Mouse (Mus musculus): ENCODE results near the gene Epha4. TPM values are rescaled to one million over a fixed set of nuclear protein-coding genes. Genes with fewer than 3 reads are reported as not detected.

Gene Epha4
- total and polyA plus RNA-seq, 3 experiments = 25.4 to 45.5 (median 28.4) TPM

DNA sequence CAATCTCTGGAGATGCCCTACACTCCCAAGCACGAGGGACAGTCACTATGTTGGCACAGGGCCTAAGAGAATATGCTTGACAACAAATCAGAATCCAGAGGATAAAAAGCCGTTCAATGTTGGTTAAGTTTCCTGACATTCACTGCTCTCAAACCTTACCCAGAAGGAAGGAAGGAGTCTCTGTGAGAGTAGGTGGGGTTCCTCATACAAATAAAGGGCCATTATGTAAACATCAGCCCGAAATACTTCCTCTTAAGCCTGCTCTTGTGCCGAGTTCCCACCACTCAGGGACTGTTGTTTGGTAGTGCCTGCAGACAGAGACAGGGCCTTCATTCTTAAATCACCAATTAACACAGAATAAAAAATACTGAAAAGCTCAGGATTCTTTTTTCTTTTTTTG lies 72.9 kb downstream of the Epha4 start:
- DNase-seq = no peak
- Histone ChIP-seq H3K79me2 (replicated peaks; ENCODE audit: control insufficient read depth, insufficient read depth, low read length) (peaks cover 2% of the 10 kb centered on the region; the same call in 1 of the 2 replicates), H3K27ac (peak overlapping the region; percentile 57), H3K27me3 (ENCODE audit: control insufficient read depth, insufficient read depth, low read length) (no peaks in the 10 kb centered on the region), H3K4me3 (no peak overlapping the region), H3K4me1 (ENCODE audit: control insufficient read depth, insufficient read depth, low read length) (peaks cover 11% of the 10 kb centered on the region), H3K36me3 (ENCODE audit: control insufficient read depth, insufficient read depth, low read length) (peaks cover 30% of the 10 kb centered on the region), H3K9ac (ENCODE audit: low read depth, low read length) (no peak overlapping the region; the same call in 1 of the 2 replicates)
- WGBS = 26% methylated on average over 4 of the region's 4 CpGs
- TF ChIP-seq POLR2A (IDR thresholded peaks at IDR 0.05; ENCODE audit: insufficient read depth, low read depth, low read length) = peak; percentile 28; the same call in 1 of the 2 replicates
- no peak for TF ChIP-seq CTCF (IDR thresholded peaks at IDR 0.05)
- intact Hi-C loops (cut with DNase I) = loop anchor here (10.0 kb wide), 1 partner anchor 237 kb away; no protein-coding TSS in a partner anchor

DNA sequence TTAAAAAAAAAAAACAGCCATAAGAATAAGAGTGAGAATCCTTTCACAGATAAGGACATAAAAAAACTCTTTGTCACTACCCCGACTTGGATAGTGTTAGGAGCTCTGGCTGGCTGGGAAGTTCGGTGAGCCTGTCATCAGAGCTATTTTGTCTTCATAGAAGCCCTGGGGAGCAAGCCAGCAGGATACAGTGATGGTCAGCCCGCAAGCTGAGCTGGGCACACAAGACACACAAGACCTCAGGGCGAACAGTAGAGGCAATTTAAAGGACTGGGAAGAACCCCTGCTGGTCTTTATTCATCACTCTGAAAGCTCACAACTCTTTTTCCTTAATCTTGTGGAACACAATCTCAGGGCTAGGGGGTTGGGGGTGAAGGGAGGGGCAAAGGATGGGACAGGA lies 73.5 kb downstream of the Epha4 start:
- Histone ChIP-seq H3K9ac (ENCODE audit: low read depth, low read length) (no peak overlapping the region), H3K27me3 (ENCODE audit: control insufficient read depth, insufficient read depth, low read length) (no peaks in the 10 kb centered on the region), H3K4me1 (ENCODE audit: control insufficient read depth, insufficient read depth, low read length) (peaks cover 11% of the 10 kb centered on the region), H3K27ac (peak overlapping the region; percentile 57), H3K4me3 (no peak overlapping the region), H3K79me2 (replicated peaks; ENCODE audit: control insufficient read depth, insufficient read depth, low read length) (peaks cover 2% of the 10 kb centered on the region; the same call in 1 of the 2 replicates), H3K36me3 (ENCODE audit: control insufficient read depth, insufficient read depth, low read length) (peaks cover 30% of the 10 kb centered on the region)
- DNase-seq = no peak
- intact Hi-C loops (cut with DNase I) = loop anchor here (10.0 kb wide), 1 partner anchor 237 kb away; no protein-coding TSS in a partner anchor
- no peak for TF ChIP-seq EP300 (IDR thresholded peaks at IDR 0.05; ENCODE audit: insufficient read depth, low read depth, low read length)
- no peak for TF ChIP-seq CTCF (IDR thresholded peaks at IDR 0.05)
- WGBS = 50% methylated on average over 4 of the region's 4 CpGs

DNA sequence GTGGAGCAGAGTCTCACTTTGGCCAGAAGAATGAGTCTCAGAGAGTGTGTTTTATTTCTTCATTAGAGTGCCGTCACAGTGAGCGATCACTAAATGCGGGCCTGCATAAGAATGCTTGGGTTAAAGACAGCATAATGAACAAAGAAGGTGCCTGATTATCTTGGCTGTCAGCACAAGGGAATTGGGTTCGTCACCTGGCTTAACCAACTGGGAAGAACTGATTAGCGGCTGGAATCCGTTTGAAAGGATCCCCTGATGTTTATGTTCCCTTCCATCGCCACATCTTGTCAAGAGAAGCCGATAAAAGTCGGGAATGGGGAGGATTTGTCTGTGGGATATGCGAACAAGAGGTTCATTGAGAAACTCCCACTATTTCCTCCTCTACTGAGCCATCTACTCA lies 74.4 kb downstream of the Epha4 start:
- H3K4me3 ChIP-seq = no peak overlapping the region
- no peak for DNase-seq
- H3K79me2 ChIP-seq (replicated peaks; ENCODE audit: control insufficient read depth, insufficient read depth, low read length) = peaks cover 2% of the 10 kb centered on the region; the same call in 1 of the 2 replicates
- WGBS = 76% methylated on average over 10 of the region's 10 CpGs
- TF ChIP-seq CTCF (IDR thresholded peaks at IDR 0.05) (no peak), EP300 (IDR thresholded peaks at IDR 0.05; ENCODE audit: insufficient read depth, low read depth, low read length) (no peak), POLR2A (IDR thresholded peaks at IDR 0.05; ENCODE audit: insufficient read depth, low read depth, low read length) (no peak)
- no peak overlapping the region for H3K9ac ChIP-seq (ENCODE audit: low read depth, low read length)
- no peak overlapping the region for H3K27ac ChIP-seq
- H3K4me1 ChIP-seq (ENCODE audit: control insufficient read depth, insufficient read depth, low read length) = peaks cover 10% of the 10 kb centered on the region
- intact Hi-C loops (cut with DNase I) = loop anchor here (10.0 kb wide), 1 partner anchor 236 kb away; no protein-coding TSS in a partner anchor
- peaks cover 30% of the 10 kb centered on the region for H3K36me3 ChIP-seq (ENCODE audit: control insufficient read depth, insufficient read depth, low read length)
- no peaks in the 10 kb centered on the region for H3K27me3 ChIP-seq (ENCODE audit: control insufficient read depth, insufficient read depth, low read length)

DNA sequence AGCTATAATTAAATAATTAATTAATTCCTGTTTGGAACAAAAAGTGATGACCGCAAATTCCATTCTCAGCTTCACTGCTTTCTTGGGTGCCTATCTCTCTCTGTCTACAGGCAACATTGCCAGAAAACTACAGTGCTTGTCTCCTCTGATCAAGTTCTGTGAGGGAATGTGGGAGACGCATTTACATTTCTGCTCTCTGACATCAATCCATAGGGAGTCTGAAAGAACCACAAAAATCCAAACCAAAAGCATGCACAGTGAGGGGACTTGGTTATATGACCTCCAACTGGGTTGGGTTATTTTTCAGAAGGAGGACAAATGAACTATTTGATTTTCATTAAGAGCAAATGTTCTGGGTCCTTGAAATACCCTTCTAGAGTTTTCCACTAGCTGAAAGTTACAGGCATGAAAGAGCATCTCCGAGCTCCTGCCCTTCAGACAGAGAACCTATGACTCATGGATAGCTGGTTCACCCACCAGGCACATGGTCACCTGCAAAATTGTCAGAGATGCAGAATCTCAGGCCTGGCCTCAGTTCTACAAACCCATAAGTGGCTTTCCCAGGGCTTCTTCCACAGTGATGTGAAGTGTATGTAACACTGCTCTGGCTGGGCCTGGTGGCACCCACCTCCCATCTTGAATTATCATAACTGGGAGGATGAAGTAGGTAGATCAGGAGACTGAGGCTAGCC lies 75.4 kb downstream of the Epha4 start:
- Histone ChIP-seq H3K9ac (ENCODE audit: low read depth, low read length) (no peak overlapping the region), H3K27me3 (ENCODE audit: control insufficient read depth, insufficient read depth, low read length) (no peaks in the 10 kb centered on the region), H3K79me2 (replicated peaks; ENCODE audit: control insufficient read depth, insufficient read depth, low read length) (peaks cover 2% of the 10 kb centered on the region; the same call in 1 of the 2 replicates), H3K36me3 (ENCODE audit: control insufficient read depth, insufficient read depth, low read length) (peaks cover 30% of the 10 kb centered on the region), H3K27ac (no peak overlapping the region), H3K4me1 (ENCODE audit: control insufficient read depth, insufficient read depth, low read length) (peaks cover 6% of the 10 kb centered on the region), H3K4me3 (no peak overlapping the region)
- intact Hi-C loops (cut with DNase I) = loop anchor here (5.0 to 10.0 kb wide), 3 partner anchors 67 to 235 kb away; no protein-coding TSS in a partner anchor
- DNase-seq = no peak
- WGBS = 93% methylated on average over 3 of the region's 3 CpGs
- TF ChIP-seq EP300 (IDR thresholded peaks at IDR 0.05; ENCODE audit: insufficient read depth, low read depth, low read length) = no peak
- TF ChIP-seq POLR2A (IDR thresholded peaks at IDR 0.05; ENCODE audit: insufficient read depth, low read depth, low read length) = no peak
- TF ChIP-seq CTCF (IDR thresholded peaks at IDR 0.05) = no peak

DNA sequence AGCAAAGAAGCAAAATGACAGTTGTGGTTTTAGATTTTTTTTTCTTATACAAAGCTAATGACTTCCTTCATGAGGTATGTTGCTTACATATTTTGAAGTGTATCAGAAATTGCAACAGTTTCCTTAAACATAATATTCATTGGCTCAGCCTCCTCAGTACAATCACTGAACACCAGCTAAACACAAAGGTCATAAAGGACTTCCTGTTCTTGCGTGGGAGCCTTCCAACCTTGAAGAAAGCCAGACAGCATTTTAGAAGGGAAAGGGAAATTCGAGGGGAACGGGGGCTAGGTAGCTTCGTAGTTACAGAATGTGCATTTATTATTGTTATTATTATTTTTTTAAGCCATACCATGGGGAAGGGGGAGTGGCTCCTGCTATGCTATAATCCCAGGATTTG lies 76.2 kb downstream of the Epha4 start:
- peaks cover 6% of the 10 kb centered on the region for H3K4me1 ChIP-seq (ENCODE audit: control insufficient read depth, insufficient read depth, low read length)
- WGBS = 37% methylated on average over 4 of the region's 4 CpGs
- H3K79me2 ChIP-seq (replicated peaks; ENCODE audit: control insufficient read depth, insufficient read depth, low read length) = peaks cover 2% of the 10 kb centered on the region; the same call in 1 of the 2 replicates
- no peak overlapping the region for H3K4me3 ChIP-seq
- TF ChIP-seq CTCF (IDR thresholded peaks at IDR 0.05) = no peak
- TF ChIP-seq EP300 (IDR thresholded peaks at IDR 0.05; ENCODE audit: insufficient read depth, low read depth, low read length) = no peak
- no peak for TF ChIP-seq POLR2A (IDR thresholded peaks at IDR 0.05; ENCODE audit: insufficient read depth, low read depth, low read length)
- H3K9ac ChIP-seq (ENCODE audit: low read depth, low read length) = no peak overlapping the region
- intact Hi-C loops (cut with DNase I) = loop anchor here (5.0 kb wide), 2 partner anchors 66 to 74 kb away; no protein-coding TSS in a partner anchor
- no peaks in the 10 kb centered on the region for H3K27me3 ChIP-seq (ENCODE audit: control insufficient read depth, insufficient read depth, low read length)
- H3K27ac ChIP-seq = no peak overlapping the region
- H3K36me3 ChIP-seq (ENCODE audit: control insufficient read depth, insufficient read depth, low read length) = peaks cover 30% of the 10 kb centered on the region
- DNase-seq = no peak

All from heart, adult 2 months (tissue).